In the genomic region with DNA sequence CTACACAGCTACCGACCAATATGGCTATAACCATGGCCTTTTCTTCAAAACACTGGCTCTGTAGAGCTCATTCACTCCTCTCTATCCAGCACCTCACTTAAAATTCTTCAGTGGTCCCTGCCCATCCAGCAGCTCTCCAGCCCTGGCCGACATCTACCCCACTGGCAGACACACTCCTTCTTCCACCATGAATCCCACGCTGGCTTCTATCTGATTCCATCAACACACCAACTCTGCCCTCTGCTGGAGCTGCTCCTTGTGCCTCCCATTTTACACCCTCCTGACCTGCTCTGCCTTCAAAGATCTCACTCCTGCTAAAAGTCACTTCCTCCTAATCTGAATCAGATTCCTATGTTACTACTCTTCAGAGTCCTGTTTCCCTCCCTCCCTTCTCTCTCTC, we compare ENCODE assay signal across 13 mouse cellular contexts. TPM values are rescaled to one million over a fixed set of nuclear protein-coding genes. Genes with fewer than 3 reads are reported as not detected.
DNase-seq lines count a peak whose midpoint lies in the region; ATAC-seq and TF ChIP-seq lines count a peak whose summit lies in the region.
"Had no signal": no experiment of that assay in that cellular context is flagged by ENCODE, and none has a peak within 500 bp of the region (broad histone marks: within the 10 kb centered on the region; RNA-seq: fewer than 3 reads in every experiment).

No protein-coding gene starts in this region.

- no peaks in the 10 kb centered on the region for H3K79me2 ChIP-seq in heart, adult 2 months (replicated peaks; ENCODE audit: control insufficient read depth, insufficient read depth, low read length)
- no peaks in the 10 kb centered on the region for H3K79me2 ChIP-seq in MEL (ENCODE audit: control insufficient read depth, insufficient read depth, low read length, poor library complexity)

- no peaks in the 10 kb centered on the region for H3K27me3 ChIP-seq in heart, adult 2 months (ENCODE audit: control insufficient read depth, insufficient read depth, low read length)
- H3K27me3 ChIP-seq in ES-Bruce4 (ENCODE audit: control insufficient read depth, insufficient read depth, low read length, poor library complexity, severe bottlenecking), result no peaks in the 10 kb centered on the region
- no peaks in the 10 kb centered on the region for H3K27me3 ChIP-seq in MEL (ENCODE audit: control insufficient read depth in 1 of 2, insufficient read depth in 2 of 2, low read length in 2 of 2)
- H3K27me3 ChIP-seq: embryonic facial prominence, embryonic 12.5 days; forebrain, embryonic 12.5 days; megakaryocyte, embryonic 14.5 days had no signal

- peak; percentile 35 for TF ChIP-seq CTCF in heart, adult 2 months (IDR thresholded peaks at IDR 0.05)
- TF ChIP-seq CTCF in left cerebral cortex, adult 2 months (IDR thresholded peaks at IDR 0.05), result peak; percentile 45
- TF ChIP-seq CTCF in ES-Bruce4 (IDR thresholded peaks at IDR 0.05; ENCODE audit: low read depth, low read length), result peak; percentile 23
- TF ChIP-seq CTCF in MEL (IDR thresholded peaks at IDR 0.05 in 2 of 3, conservative IDR thresholded peaks at IDR 0.05 in 1 of 3; ENCODE audit: control insufficient read depth in 1 of 3, insufficient read depth in 1 of 3, low read depth in 2 of 3, low read length in 3 of 3, poor library complexity in 1 of 3, severe bottlenecking in 1 of 3), result peak in 2 of 3 experiments; percentile 6 to 10; a peak in 1 of 6 replicates

- H3K9me3 ChIP-seq in ES-Bruce4 (replicated peaks; ENCODE audit: control insufficient read depth, insufficient read depth, low read length, poor library complexity, severe bottlenecking) (no peaks in the 10 kb centered on the region), MEL (replicated peaks; ENCODE audit: insufficient read depth, low read length) (no peaks in the 10 kb centered on the region)
- H3K9me3 ChIP-seq: embryonic facial prominence, embryonic 12.5 days; forebrain, embryonic 12.5 days; megakaryocyte, embryonic 14.5 days had no signal

- peaks cover 17% of the 10 kb centered on the region for H3K36me3 ChIP-seq in heart, adult 2 months (ENCODE audit: control insufficient read depth, insufficient read depth, low read length)
- H3K36me3 ChIP-seq in ES-Bruce4 (ENCODE audit: control insufficient read depth, insufficient read depth, low read length, poor library complexity, severe bottlenecking) (no peaks in the 10 kb centered on the region), MEL (ENCODE audit: control insufficient read depth in 1 of 2, insufficient read depth in 2 of 2, low read length in 2 of 2) (peaks cover 0 to 34% of the 10 kb centered on the region in 2 experiments; a peak in 2 of 4 replicates)

- 61% methylated on average over 3 of the region's 3 CpGs for WGBS in heart, adult 2 months

- H3K4me3 ChIP-seq in heart, adult 2 months, result no peak overlapping the region
- no peak overlapping the region for H3K4me3 ChIP-seq in left cerebral cortex, adult 2 months
- no peak overlapping the region for H3K4me3 ChIP-seq in ES-Bruce4 (ENCODE audit: low read depth, low read length)
- no peak overlapping the region for H3K4me3 ChIP-seq in MEL (ENCODE audit: control insufficient read depth in 1 of 2, insufficient read depth in 1 of 2, low read depth in 2 of 2, low read length in 2 of 2)
- H3K4me3 ChIP-seq: embryonic facial prominence, embryonic 12.5 days; forebrain, embryonic 12.5 days; megakaryocyte, embryonic 14.5 days had no signal

- TF ChIP-seq EP300 in heart, adult 2 months (IDR thresholded peaks at IDR 0.05; ENCODE audit: insufficient read depth, low read depth, low read length), result no peak
- TF ChIP-seq EP300 in ES-Bruce4 (IDR thresholded peaks at IDR 0.05; ENCODE audit: insufficient read depth, low read depth, low read length), result no peak
- TF ChIP-seq EP300 in MEL (IDR thresholded peaks at IDR 0.05; ENCODE audit: low read depth in 1 of 2, low read length in 2 of 2), result no peak

- no peak for ATAC-seq in megakaryocyte-erythroid progenitor cell, adult 5-6 weeks (replicated peaks; ENCODE audit: low FRiP score, low TSS enrichment, poor library complexity, severe bottlenecking)

- intact Hi-C loops in heart, adult 2 months (cut with DNase I), result no loop called here
- intact Hi-C loops in heart, postnatal 36 days (cut with DNase I), result no loop called here
- intact Hi-C loops in left cerebral cortex, adult 2 months (cut with DNase I), result no loop called here

- TF ChIP-seq POLR2A in heart, adult 2 months (IDR thresholded peaks at IDR 0.05; ENCODE audit: insufficient read depth, low read depth, low read length), result no peak
- TF ChIP-seq POLR2A in ES-Bruce4 (IDR thresholded peaks at IDR 0.05; ENCODE audit: insufficient read depth, low read length) (no peak), MEL (IDR thresholded peaks at IDR 0.05; ENCODE audit: control insufficient read depth in 1 of 2, insufficient read depth in 1 of 2, low read depth in 1 of 2, low read length in 2 of 2, poor library complexity in 1 of 2) (no peak)

- H3K9ac ChIP-seq in heart, adult 2 months (ENCODE audit: low read depth, low read length), result no peak overlapping the region
- H3K9ac ChIP-seq in ES-Bruce4 (ENCODE audit: low read depth, poor library complexity, severe bottlenecking) (no peak overlapping the region), MEL (ENCODE audit: control insufficient read depth, low read depth, low read length, poor library complexity, severe bottlenecking) (no peak overlapping the region)
- H3K9ac ChIP-seq: embryonic facial prominence, embryonic 12.5 days; forebrain, embryonic 12.5 days had no signal

- H3K27ac ChIP-seq in heart, adult 2 months, result no peak overlapping the region
- no peak overlapping the region for H3K27ac ChIP-seq in left cerebral cortex, adult 2 months
- no peak overlapping the region for H3K27ac ChIP-seq in ES-Bruce4 (ENCODE audit: insufficient read depth, low read length)
- H3K27ac ChIP-seq in MEL (ENCODE audit: control insufficient read depth, low read depth, low read length), result no peak overlapping the region
- H3K27ac ChIP-seq: embryonic facial prominence, embryonic 12.5 days; forebrain, embryonic 12.5 days had no signal

- DNase-seq in heart, adult 2 months, result no peak
- DNase-seq in heart, postnatal 36 days, result no peak
- DNase-seq in left cerebral cortex, adult 2 months (ENCODE audit: extremely low spot score in 1 of 2, low spot score in 2 of 2), result peak in 1 of 2 experiments; percentile 22
- DNase-seq in left cerebral cortex, adult 8-10 months (ENCODE audit: low spot score in 2 of 2), result no peak
- no peak for DNase-seq in MEL (ENCODE audit: low read depth, low spot score)
- no peak for DNase-seq in frontal cortex, postnatal 36 days (ENCODE audit: low spot score in 2 of 2)
- DNase-seq: kidney, adult 9 months; thymus, adult 2 months had no signal

- no peak for TF ChIP-seq RAD21 in MEL (IDR thresholded peaks at IDR 0.05; ENCODE audit: low read depth, low read length)

- peaks cover 4% of the 10 kb centered on the region for H3K4me1 ChIP-seq in heart, adult 2 months (ENCODE audit: control insufficient read depth, insufficient read depth, low read length)
- H3K4me1 ChIP-seq in ES-Bruce4 (ENCODE audit: control insufficient read depth, insufficient read depth, low read length), result no peaks in the 10 kb centered on the region
- H3K4me1 ChIP-seq in MEL (ENCODE audit: control insufficient read depth in 1 of 2, insufficient read depth in 2 of 2, low read length in 2 of 2), result no peaks in the 10 kb centered on the region; a peak in 1 of 4 replicates
- H3K4me1 ChIP-seq: embryonic facial prominence, embryonic 12.5 days; forebrain, embryonic 12.5 days had no signal

TF ChIP-seq in MEL, 35 proteins besides CTCF, POLR2A, EP300 and RAD21 (continues in another document):
- TF ChIP-seq RCOR1 (IDR thresholded peaks at IDR 0.05; ENCODE audit: low read depth, low read length) (no peak), NELFE (IDR thresholded peaks at IDR 0.05; ENCODE audit: low read depth, low read length) (no peak)

RNA-seq across cellular contexts. Expression of gene Amfr, which starts 28.8 kb away (rescaled TPM):
- total RNA-seq in heart, adult 2 months (2021), result 100 to 1,000 TPM; 115 to 140 TPM
- 127 and 155 TPM in 2 replicates for polyA plus RNA-seq in heart, adult 2 months (2012; rRNA removed)
- total RNA-seq in heart, postnatal 36 days (2021), result 100 to 1,000 TPM; 124 to 131 TPM
- 100 to 1,000 TPM; 114 to 118 TPM for total RNA-seq in left cerebral cortex, adult 2 months (2021)
- total RNA-seq in left cerebral cortex, adult 8-10 months (2022), result 100 to 1,000 TPM; 128 to 132 (median 131) TPM
- polyA plus RNA-seq in ES-Bruce4 (2011; ENCODE audit: insufficient read depth, insufficient read length, low read depth, missing spikeins) (28.6 and 33.5 TPM in 2 replicates), MEL (2012; ENCODE audit: insufficient read depth in 1 of 2, insufficient read length in 2 of 2, low read depth in 1 of 2, low replicate concordance in 2 of 2, missing spikeins in 1 of 2) (100 to 1,000 TPM in 1 of 2 experiments, 10 to 100 TPM in 1; 80.1 to 292 TPM)
- 82.7 and 90.0 TPM in 2 replicates for total RNA-seq in MEL (2012; rRNA removed)
- 62.9 and 64.6 TPM in 2 replicates for total RNA-seq in megakaryocyte-erythroid progenitor cell, adult 5-6 weeks (2014; fragmentation: Nextera tagmentation)
- total RNA-seq in megakaryocyte-erythroid progenitor cell, adult 5-6 weeks (2017), result 89.4 and 214 TPM in 2 replicates

RNA-seq across cellular contexts. Expression of gene Nudt21, which starts 53.0 kb away (rescaled TPM):
- total RNA-seq in heart, adult 2 months (2021), result 10 to 100 TPM; 22.4 to 23.9 TPM
- 10.7 and 12.7 TPM in 2 replicates for polyA plus RNA-seq in heart, adult 2 months (2012; rRNA removed)
- 10 to 100 TPM; 21.8 to 24.1 TPM for total RNA-seq in heart, postnatal 36 days (2021)
- 10 to 100 TPM; 46.3 to 51.4 TPM for total RNA-seq in left cerebral cortex, adult 2 months (2021)
- total RNA-seq in left cerebral cortex, adult 8-10 months (2022), result 10 to 100 TPM; 42.5 to 50.6 (median 47.7) TPM
- polyA plus RNA-seq in ES-Bruce4 (2011; ENCODE audit: insufficient read depth, insufficient read length, low read depth, missing spikeins) (233 and 241 TPM in 2 replicates), MEL (2012; ENCODE audit: insufficient read depth in 1 of 2, insufficient read length in 2 of 2, low read depth in 1 of 2, low replicate concordance in 2 of 2, missing spikeins in 1 of 2) (100 to 1,000 TPM in 1 of 2 experiments, not detected in 1; 118 TPM)
- total RNA-seq in MEL (2012; rRNA removed), result 157 and 162 TPM in 2 replicates
- 122 and 145 TPM in 2 replicates for total RNA-seq in megakaryocyte-erythroid progenitor cell, adult 5-6 weeks (2014; fragmentation: Nextera tagmentation)
- 68.2 and 81.4 TPM in 2 replicates for total RNA-seq in megakaryocyte-erythroid progenitor cell, adult 5-6 weeks (2017)

RNA-seq across cellular contexts. Expression of gene Ogfod1, which starts 53.2 kb away (rescaled TPM):
- 10 to 100 TPM; 28.0 to 30.3 TPM for total RNA-seq in heart, adult 2 months (2021)
- polyA plus RNA-seq in heart, adult 2 months (2012; rRNA removed), result 11.3 and 19.6 TPM in 2 replicates
- total RNA-seq in heart, postnatal 36 days (2021), result 10 to 100 TPM; 33.4 to 33.9 TPM
- total RNA-seq in left cerebral cortex, adult 2 months (2021), result 100 to 1,000 TPM in 1 of 2 experiments, 10 to 100 TPM in 1; 99.2 to 104 TPM
- total RNA-seq in left cerebral cortex, adult 8-10 months (2022), result 100 to 1,000 TPM in 1 of 4 experiments, 10 to 100 TPM in 3; 97.3 to 111 (median 99.2) TPM
- polyA plus RNA-seq in ES-Bruce4 (2011; ENCODE audit: insufficient read depth, insufficient read length, low read depth, missing spikeins) (31.9 and 37.8 TPM in 2 replicates), MEL (2012; ENCODE audit: insufficient read depth in 1 of 2, insufficient read length in 2 of 2, low read depth in 1 of 2, low replicate concordance in 2 of 2, missing spikeins in 1 of 2) (10 to 100 TPM in 1 of 2 experiments, not detected in 1; 30.0 TPM)
- total RNA-seq in MEL (2012; rRNA removed), result 16.0 and 16.3 TPM in 2 replicates
- 17.2 and 19.0 TPM in 2 replicates for total RNA-seq in megakaryocyte-erythroid progenitor cell, adult 5-6 weeks (2014; fragmentation: Nextera tagmentation)
- total RNA-seq in megakaryocyte-erythroid progenitor cell, adult 5-6 weeks (2017), result 8.4 and 11.3 TPM in 2 replicates
